Comparison of ENCODE assay signal across 9 mouse cellular contexts in genomic region chr11:51817756-51818155, GRCm38 (mm10). TPM values are rescaled to one million over a fixed set of nuclear protein-coding genes. Genes with fewer than 3 reads are reported as not detected.
DNase-seq lines count a peak whose midpoint lies in the region; ATAC-seq and TF ChIP-seq lines count a peak whose summit lies in the region.
"Had no signal": no experiment of that assay in that cellular context is flagged by ENCODE, and none has a peak within 500 bp of the region (broad histone marks: within the 10 kb centered on the region; RNA-seq: fewer than 3 reads in every experiment).

No protein-coding gene starts in this region.

- H3K4me1 ChIP-seq in hindbrain, embryonic 14.5 days (replicated peaks; ENCODE audit: control insufficient read depth, insufficient read depth, low read length) = peaks cover 4% of the 10 kb centered on the region; the same call in 1 of the 2 replicates
- H3K4me1 ChIP-seq in hindbrain, embryonic 13.5 days (replicated peaks) = peaks cover 5% of the 10 kb centered on the region
- H3K4me1 ChIP-seq in intestine, embryonic 14.5 days (replicated peaks; ENCODE audit: control insufficient read depth, insufficient read depth, low read length) = no peaks in the 10 kb centered on the region
- H3K4me1 ChIP-seq in midbrain, postnatal 0 days (ENCODE audit: insufficient read depth, low read length) = no peaks in the 10 kb centered on the region
- H3K4me1 ChIP-seq: embryonic facial prominence, embryonic 12.5 days had no signal

- peak; percentile 85 for DNase-seq in hindbrain, embryonic 14.5 days (ENCODE audit: low spot score)
- DNase-seq in c-Kit-positive CD71-positive TER-119-negative erythroid progenitor cells, embryonic 14.5 days (ENCODE audit: low read depth) = peak; percentile 70
- DNase-seq in intestine, embryonic 14.5 days (ENCODE audit: low spot score) = peak; percentile 98
- DNase-seq in left cerebral cortex, postnatal 25 days (ENCODE audit: low spot score in 2 of 2) = peak; percentile 84 to 86
- DNase-seq in midbrain, postnatal 0 days (ENCODE audit: low spot score) = peak; percentile 86
- peak; percentile 94 to 99 for DNase-seq in spleen, postnatal 4 days (ENCODE audit: low spot score in 2 of 2)

- no peak for ATAC-seq in hindbrain, embryonic 14.5 days (ENCODE audit: low FRiP score)
- ATAC-seq in hindbrain, embryonic 13.5 days (ENCODE audit: low FRiP score) = no peak
- peak; percentile 48 for ATAC-seq in frontal cortex, adult (ENCODE audit: low TSS enrichment)
- peak; percentile 71 for ATAC-seq in intestine, embryonic 14.5 days (replicated peaks; ENCODE audit: low FRiP score, low TSS enrichment, low read depth)
- 0 out of 2 replicates have a peak, but pooled peaks have one; percentile 20 for ATAC-seq in midbrain, postnatal 0 days (ENCODE audit: low FRiP score)

- H3K4me2 ChIP-seq in hindbrain, embryonic 14.5 days (replicated peaks) = no peak overlapping the region
- H3K4me2 ChIP-seq in hindbrain, embryonic 13.5 days = no peak overlapping the region
- no peak overlapping the region for H3K4me2 ChIP-seq in intestine, embryonic 14.5 days (ENCODE audit: low read length)
- H3K4me2 ChIP-seq in midbrain, postnatal 0 days (ENCODE audit: low read depth, low read length, poor library complexity, severe bottlenecking) = no peak overlapping the region
- H3K4me2 ChIP-seq: embryonic facial prominence, embryonic 12.5 days had no signal

- no peak overlapping the region for H3K4me3 ChIP-seq in hindbrain, embryonic 14.5 days (replicated peaks; ENCODE audit: low read length)
- no peak overlapping the region for H3K4me3 ChIP-seq in hindbrain, embryonic 13.5 days
- no peak overlapping the region for H3K4me3 ChIP-seq in intestine, embryonic 14.5 days (ENCODE audit: low read depth, low read length)
- H3K4me3 ChIP-seq in midbrain, postnatal 0 days (ENCODE audit: low read depth, low read length) = no peak overlapping the region
- H3K4me3 ChIP-seq: embryonic facial prominence, embryonic 12.5 days had no signal

- intact Hi-C loops in left cerebral cortex, postnatal 25 days (cut with DNase I) = loop anchor here (5.0 kb wide), 2 partner anchors 150 to 400 kb away; partner anchors contain the start of gene Cdkn2aipnl

- H3K27me3 ChIP-seq in hindbrain, embryonic 14.5 days (ENCODE audit: control insufficient read depth, insufficient read depth, low read length) = no peaks in the 10 kb centered on the region
- H3K27me3 ChIP-seq in hindbrain, embryonic 13.5 days = no peaks in the 10 kb centered on the region
- no peaks in the 10 kb centered on the region for H3K27me3 ChIP-seq in intestine, embryonic 14.5 days (replicated peaks; ENCODE audit: control insufficient read depth, insufficient read depth, low read length)
- H3K27me3 ChIP-seq in midbrain, postnatal 0 days (ENCODE audit: insufficient read depth, low read length) = no peaks in the 10 kb centered on the region
- H3K27me3 ChIP-seq: embryonic facial prominence, embryonic 12.5 days had no signal

- no peak overlapping the region for H3K27ac ChIP-seq in hindbrain, embryonic 14.5 days
- no peak overlapping the region for H3K27ac ChIP-seq in hindbrain, embryonic 13.5 days
- H3K27ac ChIP-seq in intestine, embryonic 14.5 days (ENCODE audit: low read depth) = no peak overlapping the region
- H3K27ac ChIP-seq in midbrain, postnatal 0 days (ENCODE audit: low read depth, low read length) = no peak overlapping the region
- H3K27ac ChIP-seq: embryonic facial prominence, embryonic 12.5 days had no signal

- WGBS in hindbrain, embryonic 14.5 days = 41% methylated on average over 6 of the region's 6 CpGs
- 43% methylated on average over 6 of the region's 6 CpGs for WGBS in hindbrain, embryonic 13.5 days
- WGBS in intestine, embryonic 14.5 days = 39% methylated on average over 6 of the region's 6 CpGs
- WGBS in midbrain, postnatal 0 days = 36% methylated on average over 6 of the region's 6 CpGs

- TF ChIP-seq CTCF in midbrain, postnatal 0 days (IDR thresholded peaks at IDR 0.05) = peak; percentile 90

- no peaks in the 10 kb centered on the region for H3K9me3 ChIP-seq in hindbrain, embryonic 14.5 days (ENCODE audit: control insufficient read depth, low read length)
- H3K9me3 ChIP-seq in hindbrain, embryonic 13.5 days = no peaks in the 10 kb centered on the region
- no peaks in the 10 kb centered on the region for H3K9me3 ChIP-seq in intestine, embryonic 14.5 days (ENCODE audit: control insufficient read depth, low read length)
- no peaks in the 10 kb centered on the region for H3K9me3 ChIP-seq in midbrain, postnatal 0 days (ENCODE audit: low read length)
- H3K9me3 ChIP-seq: embryonic facial prominence, embryonic 12.5 days had no signal

- no peak overlapping the region for H3K9ac ChIP-seq in hindbrain, embryonic 14.5 days
- H3K9ac ChIP-seq in hindbrain, embryonic 13.5 days = no peak overlapping the region
- no peak overlapping the region for H3K9ac ChIP-seq in intestine, embryonic 14.5 days (ENCODE audit: low read length)
- H3K9ac ChIP-seq in midbrain, postnatal 0 days (replicated peaks; ENCODE audit: low read length, poor library complexity, severe bottlenecking) = no peak overlapping the region
- H3K9ac ChIP-seq: embryonic facial prominence, embryonic 12.5 days had no signal

- H3K36me3 ChIP-seq in hindbrain, embryonic 14.5 days (replicated peaks; ENCODE audit: control insufficient read depth, insufficient read depth) = no peaks in the 10 kb centered on the region
- no peaks in the 10 kb centered on the region for H3K36me3 ChIP-seq in hindbrain, embryonic 13.5 days
- H3K36me3 ChIP-seq in intestine, embryonic 14.5 days (ENCODE audit: control insufficient read depth, insufficient read depth, low read length) = peaks cover 34% of the 10 kb centered on the region
- peaks cover 7% of the 10 kb centered on the region; the same call in 1 of the 2 replicates for H3K36me3 ChIP-seq in midbrain, postnatal 0 days (ENCODE audit: insufficient read depth, low read length)

RNA-seq across cellular contexts. Expression of gene Jade2, which starts 39.7 kb away (rescaled TPM):
- polyA plus RNA-seq in hindbrain, embryonic 14.5 days (2014; fragmentation: Nextera tagmentation; extraction: Ambion mirVana) = 0.39 and 0.56 TPM in 2 replicates
- polyA plus RNA-seq in hindbrain, embryonic 13.5 days (2015; fragmentation: Nextera tagmentation; extraction: Ambion mirVana) = 0.23 and 0.32 TPM in 2 replicates
- polyA plus RNA-seq in intestine, embryonic 14.5 days (2014; fragmentation: Nextera tagmentation; extraction: Ambion mirVana) = 0.82 and 0.95 TPM in 2 replicates
- total RNA-seq in left cerebral cortex, postnatal 25 days (2021) = 10 to 100 TPM; 28.7 to 34.5 TPM
- 3.6 and 3.7 TPM in 2 replicates for total RNA-seq in midbrain, postnatal 0 days (2014; rRNA removed)
- polyA plus RNA-seq in midbrain, postnatal 0 days (2015; fragmentation: Nextera tagmentation; extraction: Ambion mirVana) = 0.95 and 0.98 TPM in 2 replicates

RNA-seq across cellular contexts. Expression of gene Sar1b, which starts 54.3 kb away (rescaled TPM):
- polyA plus RNA-seq in hindbrain, embryonic 14.5 days (2014; fragmentation: Nextera tagmentation; extraction: Ambion mirVana) = 225 TPM in 2 replicates
- polyA plus RNA-seq in hindbrain, embryonic 13.5 days (2015; fragmentation: Nextera tagmentation; extraction: Ambion mirVana) = 182 and 189 TPM in 2 replicates
- 119 and 123 TPM in 2 replicates for polyA plus RNA-seq in intestine, embryonic 14.5 days (2014; fragmentation: Nextera tagmentation; extraction: Ambion mirVana)
- total RNA-seq in left cerebral cortex, postnatal 25 days (2021) = 10 to 100 TPM; 68.3 to 70.1 TPM
- 115 TPM in 2 replicates for total RNA-seq in midbrain, postnatal 0 days (2014; rRNA removed)
- 230 and 239 TPM in 2 replicates for polyA plus RNA-seq in midbrain, postnatal 0 days (2015; fragmentation: Nextera tagmentation; extraction: Ambion mirVana)

RNA-seq across cellular contexts. Expression of gene Sec24a, which starts 54.3 kb away (rescaled TPM):
- 17.4 and 17.7 TPM in 2 replicates for polyA plus RNA-seq in hindbrain, embryonic 14.5 days (2014; fragmentation: Nextera tagmentation; extraction: Ambion mirVana)
- 14.8 and 15.3 TPM in 2 replicates for polyA plus RNA-seq in hindbrain, embryonic 13.5 days (2015; fragmentation: Nextera tagmentation; extraction: Ambion mirVana)
- 17.0 and 19.2 TPM in 2 replicates for polyA plus RNA-seq in intestine, embryonic 14.5 days (2014; fragmentation: Nextera tagmentation; extraction: Ambion mirVana)
- total RNA-seq in left cerebral cortex, postnatal 25 days (2021) = 10 to 100 TPM; 16.4 to 21.3 TPM
- 15.9 and 16.7 TPM in 2 replicates for total RNA-seq in midbrain, postnatal 0 days (2014; rRNA removed)
- polyA plus RNA-seq in midbrain, postnatal 0 days (2015; fragmentation: Nextera tagmentation; extraction: Ambion mirVana) = 10.5 and 12.5 TPM in 2 replicates

Comparison
In these comparisons a context has a peak if more than half of its experiments do, and no peak if none do; other contexts are left out.
1. ATAC-seq: peak in frontal cortex, adult (single experiment), intestine, embryonic 14.5 days (single experiment) and midbrain, postnatal 0 days (single experiment); none in hindbrain, embryonic 14.5 days (single experiment) and hindbrain, embryonic 13.5 days (single experiment).
2. Peak in every context shown above with its lines, with median percentiles within 50 percentile points of each other: DNase-seq.